Mouse (Mus musculus): ENCODE measurements around the gene Rab3b.

The Rab3b gene

GRCm38 (mm10) chr4:108959696-108960095 lies 80.8 kb downstream of the Rab3b start:
- DNase-seq = no peak

DNA sequence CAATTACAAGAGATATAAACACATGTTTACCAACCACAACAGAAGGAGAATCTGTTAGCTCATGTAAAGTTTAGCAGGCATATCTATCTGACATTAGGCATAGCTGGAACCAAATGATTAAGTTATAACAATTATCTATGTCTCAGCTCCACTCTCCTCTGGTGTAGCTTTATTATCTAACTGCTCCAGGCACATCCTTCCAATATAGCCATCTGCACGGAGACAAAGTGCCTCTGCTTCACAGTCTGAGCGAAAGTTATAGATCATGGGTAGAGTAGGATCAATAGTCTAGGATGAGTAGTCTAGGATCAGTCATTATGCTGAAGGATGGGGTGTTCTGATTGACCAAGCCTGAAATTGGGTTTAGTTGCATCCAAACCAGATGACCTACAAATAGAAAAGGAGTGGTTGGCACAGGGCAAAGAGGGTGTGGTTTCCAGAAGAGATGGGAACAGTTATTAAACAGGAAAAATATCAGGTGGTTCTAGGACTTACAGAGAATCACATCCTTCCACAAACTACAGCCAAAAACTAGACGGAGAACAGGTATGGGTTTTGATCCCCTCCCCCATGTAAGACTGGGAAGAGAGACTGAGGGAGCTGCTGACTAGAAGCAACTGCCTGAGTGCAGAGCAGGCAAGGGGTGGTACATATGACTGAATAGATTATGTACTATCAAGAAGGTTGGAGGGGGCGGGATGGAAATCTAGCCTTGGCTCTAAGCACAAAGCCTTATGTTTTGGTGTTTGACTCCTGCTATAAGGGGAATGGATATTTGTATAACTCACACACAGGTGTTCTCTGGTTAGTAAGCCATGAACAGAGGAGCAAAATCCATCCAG lies 82.0 kb downstream of the Rab3b start:
- DNase-seq = no peak

DNA sequence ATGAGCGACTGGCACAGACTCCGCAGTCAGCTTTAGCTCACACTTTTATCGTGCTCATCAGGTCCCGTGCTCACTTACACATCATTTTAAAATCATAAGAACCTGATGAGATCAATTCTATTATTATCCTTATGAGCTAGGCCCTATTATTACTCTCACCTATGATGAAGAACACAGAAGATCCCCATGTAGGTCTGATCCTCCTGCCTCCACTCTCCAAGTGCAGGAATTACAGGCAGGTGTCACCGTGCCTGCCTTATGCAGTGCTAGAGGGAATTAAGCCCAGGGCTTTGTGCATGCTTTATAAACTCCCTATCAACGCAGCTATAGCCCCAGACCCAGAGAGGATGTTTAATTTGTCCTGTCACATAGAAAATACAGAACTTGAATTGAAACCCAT lies 84.2 kb downstream of the Rab3b start:
- no peak for DNase-seq

GRCm38 (mm10) chr4:108969517-108969916 lies 90.7 kb downstream of the Rab3b start:
- no peak for DNase-seq

GRCm38 (mm10) chr4:108971054-108971453 lies 92.2 kb downstream of the Rab3b start:
- no peak for DNase-seq

DNA sequence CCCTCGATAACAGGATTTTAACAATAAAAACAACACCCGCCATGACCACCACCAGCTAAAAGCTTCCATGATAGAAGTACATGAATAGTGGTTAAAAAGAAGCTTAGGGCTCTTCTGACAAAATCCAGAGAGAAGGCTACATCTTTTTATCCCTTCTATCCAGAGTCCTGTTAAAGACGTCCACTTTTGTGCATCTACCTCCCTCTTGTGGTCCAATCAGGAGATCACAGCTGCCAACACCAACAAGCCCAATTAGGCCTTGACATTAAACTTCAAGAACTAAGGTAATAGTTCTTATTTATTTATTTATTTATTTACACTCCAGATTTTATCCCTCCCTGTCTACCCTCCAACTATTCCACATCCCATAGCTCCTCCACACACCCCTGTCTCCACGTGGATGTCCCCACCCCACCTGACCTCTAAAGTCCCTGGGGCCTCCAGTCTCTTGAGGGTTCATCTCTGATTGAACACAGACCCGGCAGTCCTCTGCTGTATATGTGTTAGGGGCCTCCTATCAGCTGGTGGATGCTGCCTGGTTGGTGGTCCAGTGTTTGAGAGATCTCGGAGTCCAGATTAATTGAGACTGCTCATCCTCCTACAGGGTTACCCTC lies 97.7 kb downstream of the Rab3b start:
- DNase-seq = peak; percentile 35

DNA sequence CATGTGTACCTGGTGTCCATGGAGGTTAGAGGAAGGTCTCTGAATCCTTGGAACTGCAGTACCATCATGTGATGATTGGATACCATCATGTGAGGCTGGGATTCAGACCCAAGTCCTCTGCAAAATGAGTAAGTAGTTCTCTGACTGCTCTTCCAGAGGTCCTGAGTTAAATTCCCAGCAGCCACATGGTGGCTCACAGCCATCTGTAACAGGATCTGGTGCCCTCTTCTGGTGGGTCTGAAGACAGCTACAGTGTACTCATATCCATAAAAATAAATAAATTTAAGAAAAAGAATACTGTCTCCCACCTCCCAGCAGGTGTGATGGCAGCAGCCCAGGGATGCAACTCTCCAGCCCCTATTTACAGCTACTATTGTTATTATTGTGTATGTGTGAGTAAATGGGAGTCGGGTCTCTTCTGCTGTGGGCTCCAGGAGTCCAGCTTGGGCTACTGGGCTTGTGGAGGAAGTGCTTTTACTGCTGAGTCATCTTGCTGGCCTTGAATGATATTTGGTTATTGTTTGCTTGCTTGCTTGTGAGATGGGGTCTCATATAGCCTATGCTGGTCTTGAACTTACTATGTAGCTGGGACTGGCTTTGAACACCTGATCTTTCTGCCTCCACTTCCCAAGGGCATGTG lies 108.1 kb downstream of the Rab3b start:
- DNase-seq = no peak

GRCm38 (mm10) chr4:108987473-108987842 lies 108.6 kb downstream of the Rab3b start:
- DNase-seq = no peak

GRCm38 (mm10) chr4:108989430-108989829 lies 110.6 kb downstream of the Rab3b start:
- DNase-seq = no peak

GRCm38 (mm10) chr4:108990032-108990431 lies 111.2 kb downstream of the Rab3b start:
- no peak for DNase-seq

DNA sequence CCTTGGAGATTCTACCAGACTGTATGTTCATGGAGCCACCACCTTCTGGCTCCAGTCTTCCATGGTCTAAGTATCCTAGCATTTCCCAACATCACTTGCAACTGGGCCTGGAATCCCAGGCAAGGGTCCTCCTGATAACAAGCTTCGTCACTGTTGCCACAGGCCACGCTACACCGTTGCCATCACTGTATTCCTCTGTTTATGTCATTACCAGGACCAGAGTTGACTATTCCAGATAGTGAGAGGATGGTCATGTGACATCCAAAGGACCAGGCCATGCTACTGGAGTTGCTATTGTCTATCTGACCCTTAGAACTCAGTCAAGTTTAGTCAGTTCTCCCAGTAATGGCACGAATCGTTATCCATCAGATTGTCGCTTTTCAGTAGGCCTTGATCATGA lies 111.7 kb downstream of the Rab3b start:
- no peak for DNase-seq

- DNase-seq = no peak
Measured at GRCm38 (mm10) chr4:108991811-108992210, 112.9 kb downstream of the Rab3b start.

All from cerebellum, adult 11 months (tissue).